In genomic region chr11:72434963-72435693, GRCm38 (mm10) we compare ENCODE assay signal across 10 mouse cellular contexts. TPM values are rescaled to one million over a fixed set of nuclear protein-coding genes. Genes with fewer than 3 reads are reported as not detected.
DNase-seq lines count a peak whose midpoint lies in the region; ATAC-seq lines count a peak whose summit lies in the region.
"Had no signal": no experiment of that assay in that cellular context is flagged by ENCODE, and none has a peak within 500 bp of the region (broad histone marks: within the 10 kb centered on the region; RNA-seq: fewer than 3 reads in every experiment).

Gene Ggt6, plus strand, starts transcription at chr11:72435526.

- DNase-seq in heart, postnatal 25 days (ENCODE audit: low spot score), result no peak
- DNase-seq in NIH3T3 (ENCODE audit: low read depth), result peak; percentile 54
- DNase-seq in gonadal fat pad, adult 2 months (ENCODE audit: low read depth), result peak; percentile 90
- peak; percentile 91 for DNase-seq in large intestine, adult 2 months (ENCODE audit: low read depth, low spot score)
- no peak for DNase-seq in left cerebral cortex, postnatal 4 days
- no peak for DNase-seq in gastrocnemius, postnatal 4 days (ENCODE audit: low spot score in 2 of 2)
- no peak for DNase-seq in ovary, postnatal 10 days (ENCODE audit: low spot score)

- H3K27me3 ChIP-seq in heart, embryonic 15.5 days, result no peaks in the 10 kb centered on the region

- no peaks in the 10 kb centered on the region for H3K36me3 ChIP-seq in heart, embryonic 15.5 days

- no peak within 1 kb of the TSS for H3K27ac ChIP-seq in heart, embryonic 15.5 days

- WGBS in heart, embryonic 15.5 days, result 55% methylated on average over 11 of the region's 11 CpGs
- WGBS in large intestine, adult 2 months, result 28% methylated on average over 11 of the region's 11 CpGs

- H3K4me2 ChIP-seq in heart, embryonic 15.5 days, result no peak within 1 kb of the TSS

- ATAC-seq in heart, embryonic 15.5 days (replicated peaks; ENCODE audit: insufficient number of reproducible peaks, insufficient read depth, low FRiP score, low read depth), result peak; percentile 24; the same call in 1 of the 2 replicates

- H3K9ac ChIP-seq in heart, embryonic 15.5 days, result 0 out of 2 replicates have a peak within 1 kb of the TSS, but pooled peaks have one; percentile 6

- H3K9me3 ChIP-seq in heart, embryonic 15.5 days (replicated peaks), result no peaks in the 10 kb centered on the region

- H3K4me1 ChIP-seq in heart, embryonic 15.5 days (replicated peaks), result peaks cover 16% of the 10 kb centered on the region

- H3K4me3 ChIP-seq in heart, embryonic 15.5 days, result no peak within 1 kb of the TSS

- intact Hi-C loops in heart, postnatal 25 days (cut with DNase I), result no loop called here
- intact Hi-C loops in left cerebral cortex, postnatal 4 days (cut with DNase I), result no loop called here

RNA-seq across cellular contexts. Expression of gene Ggt6, which starts in this region (rescaled TPM):
- 0.15 TPM in 1 of 2 replicates, not detected in the other for polyA plus RNA-seq in heart, embryonic 15.5 days (2015; fragmentation: Nextera tagmentation; extraction: Ambion mirVana)
- under 1 TPM in 1 of 2 experiments, not detected in 1; 0.31 TPM for total RNA-seq in heart, postnatal 25 days (2021)
- polyA plus RNA-seq in gonadal fat pad, adult 2 months (2012; rRNA removed), result 1.1 and 1.6 TPM in 2 replicates
- 51.0 and 54.3 TPM in 2 replicates for polyA plus RNA-seq in large intestine, adult 2 months (2012; rRNA removed)
- not detected for total RNA-seq in left cerebral cortex, postnatal 4 days (2021)
- total RNA-seq in gastrocnemius, postnatal 4 days (2021), result under 1 TPM; 0.23 to 0.32 TPM
- total RNA-seq: heart, postnatal 4 days had no signal
- polyA plus RNA-seq: limb, embryonic 11.5 days had no signal

Comparison
In these comparisons a context has a peak if more than half of its experiments do, and no peak if none do; other contexts are left out.
1. RNA of gene Ggt6 (polyA plus RNA-seq): 51.0 to 54.3 TPM in large intestine, adult 2 months; 1.1 to 1.6 TPM in gonadal fat pad, adult 2 months and 0.15 TPM in heart, embryonic 15.5 days; every median in the first group is over 10 times any median in the second.
2. Peak in ATAC-seq and H3K9ac ChIP-seq in heart, embryonic 15.5 days; RNA of the gene not detected or under 1 TPM.
3. DNase-seq: peak in NIH3T3 (single experiment), gonadal fat pad, adult 2 months (single experiment) and large intestine, adult 2 months (single experiment); none in heart, postnatal 25 days (single experiment), left cerebral cortex, postnatal 4 days (single experiment), gastrocnemius, postnatal 4 days (0 of 2) and ovary, postnatal 10 days (single experiment).